Mouse (Mus musculus) cerebellum, postnatal 36 days (tissue): ENCODE results near the gene Bbs9.

Experiments
- DNase-seq, 2 experiments: peaks; one replicate each; pipeline ENCODE4 v3.0.0; 2021 to 2022; ENCODE audit warnings: mixed read lengths in 2 of 2

The Bbs9 gene

DNA sequence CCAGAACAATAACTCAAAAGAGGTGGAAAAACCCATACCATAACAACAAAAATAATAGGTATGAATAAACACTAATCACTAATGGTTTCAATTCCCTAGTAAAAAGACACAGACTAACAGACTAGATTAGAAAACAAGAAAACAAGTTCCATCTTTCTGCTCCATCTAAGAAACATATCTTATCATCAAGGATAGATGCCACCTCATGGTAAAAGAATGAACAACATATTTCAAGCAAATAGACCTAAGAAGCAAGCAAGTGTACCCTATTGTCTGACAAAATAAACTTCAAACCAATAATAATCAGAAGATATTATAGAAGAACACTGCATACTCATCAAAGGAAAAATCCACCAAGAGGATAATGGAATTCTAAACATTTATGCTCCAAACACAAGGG, 441.3 kb downstream of the Bbs9 start:
- DNase-seq, result no peak

DNA sequence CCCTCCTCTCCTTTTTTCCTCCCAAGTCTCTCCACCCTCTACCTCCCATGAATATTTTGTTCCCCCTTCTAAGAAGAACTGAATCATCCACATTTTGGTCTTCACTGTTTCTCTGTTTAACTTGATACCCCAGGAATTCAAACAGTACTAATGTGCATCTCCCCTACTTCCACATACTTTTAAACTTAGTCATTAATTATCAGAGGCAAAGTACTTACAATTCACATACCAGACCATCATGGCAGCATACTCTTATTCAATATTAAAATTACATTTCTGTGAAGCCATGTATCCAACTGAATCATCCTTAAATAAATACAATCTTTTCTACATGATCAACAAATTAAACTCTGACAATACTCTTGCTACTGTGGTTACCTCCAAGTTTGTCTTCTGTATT, 460.1 kb downstream of the Bbs9 start:
- DNase-seq, result no peak
